Mouse (Mus musculus): ENCODE data around the gene Rap2a. TPM values are rescaled to one million over a fixed set of nuclear protein-coding genes. Genes with fewer than 3 reads are reported as not detected.
A peak's percentile ranks its signal among the peaks of the same experiment; 100 is the strongest.

The Rap2a gene
- total RNA-seq (2021): 10 to 100 TPM; 77.4 to 92.7 TPM
- long read RNA-seq, experiment 1, full-length matches to known transcripts: 156 of 189 reads
- long read RNA-seq, experiment 1, partial matches to known transcripts: 23 of 189 reads
- long read RNA-seq, experiment 1, other reads (novel, unspliced or antisense): 10 of 189 reads
- long read RNA-seq, experiment 2, full-length matches to known transcripts: 66 of 92 reads
- long read RNA-seq, experiment 2, partial matches to known transcripts: 19 of 92 reads
- long read RNA-seq, experiment 2, other reads (novel, unspliced or antisense): 7 of 92 reads

GRCm38 (mm10) chr14:120477982-120478568 lies at the start of gene Rap2a:
Rap2a (plus strand) TSS chr14:120478444.
- DNase-seq (ENCODE audit: low spot score in 2 of 2): peak; percentile 97 to 98

GRCm38 (mm10) chr14:120428497-120428896 lies 49.7 kb upstream of the Rap2a start:
- peak; percentile 55 to 67 for DNase-seq (ENCODE audit: low spot score in 2 of 2)

- no peak for DNase-seq (ENCODE audit: low spot score in 2 of 2)
Observed at GRCm38 (mm10) chr14:120432773-120433172, 45.5 kb upstream of the Rap2a start.

- peak in 1 of 2 experiments; percentile 20 for DNase-seq (ENCODE audit: low spot score in 2 of 2)
Observed at GRCm38 (mm10) chr14:120433931-120434398, 44.3 kb upstream of the Rap2a start.

- DNase-seq (ENCODE audit: low spot score in 2 of 2): no peak
Observed at GRCm38 (mm10) chr14:120434831-120435230, 43.4 kb upstream of the Rap2a start.

- no peak for DNase-seq (ENCODE audit: low spot score in 2 of 2)
Observed at GRCm38 (mm10) chr14:120440716-120441115, 37.5 kb upstream of the Rap2a start.

- DNase-seq (ENCODE audit: low spot score in 2 of 2): peak; percentile 21 to 30
Observed at GRCm38 (mm10) chr14:120441256-120441655, 37.0 kb upstream of the Rap2a start.

- DNase-seq (ENCODE audit: low spot score in 2 of 2): no peak
Observed at GRCm38 (mm10) chr14:120441836-120442235, 36.4 kb upstream of the Rap2a start.

- DNase-seq (ENCODE audit: low spot score in 2 of 2): no peak
Observed at GRCm38 (mm10) chr14:120454221-120454620, 24.0 kb upstream of the Rap2a start.

GRCm38 (mm10) chr14:120463938-120464727 lies 14.1 kb upstream of the Rap2a start:
- DNase-seq (ENCODE audit: low spot score in 2 of 2): no peak

- DNase-seq (ENCODE audit: low spot score in 2 of 2): no peak
Observed at GRCm38 (mm10) chr14:120466816-120467215, 11.4 kb upstream of the Rap2a start.

- DNase-seq (ENCODE audit: low spot score in 2 of 2): no peak
Observed at GRCm38 (mm10) chr14:120469126-120469790, 9.0 kb upstream of the Rap2a start.

GRCm38 (mm10) chr14:120476186-120476697 lies 2.0 kb upstream of the Rap2a start:
- DNase-seq (ENCODE audit: low spot score in 2 of 2): no peak

GRCm38 (mm10) chr14:120477288-120477981 lies 809 bp upstream of the Rap2a start:
- peak; percentile 98 to 99 for DNase-seq (ENCODE audit: low spot score in 2 of 2)

- no peak for DNase-seq (ENCODE audit: low spot score in 2 of 2)
Observed at GRCm38 (mm10) chr14:120478641-120479341, 547 bp downstream of the Rap2a start.

- no peak for DNase-seq (ENCODE audit: low spot score in 2 of 2)
Observed at GRCm38 (mm10) chr14:120480341-120480900, 2.2 kb downstream of the Rap2a start.

- DNase-seq (ENCODE audit: low spot score in 2 of 2): no peak
Observed at GRCm38 (mm10) chr14:120480927-120481326, 2.7 kb downstream of the Rap2a start.

GRCm38 (mm10) chr14:120484561-120484960 lies 6.3 kb downstream of the Rap2a start:
- DNase-seq (ENCODE audit: low spot score in 2 of 2): no peak

GRCm38 (mm10) chr14:120496284-120496683 lies 18.0 kb downstream of the Rap2a start:
- no peak for DNase-seq (ENCODE audit: low spot score in 2 of 2)

- no peak for DNase-seq (ENCODE audit: low spot score in 2 of 2)
Observed at GRCm38 (mm10) chr14:120496827-120497226, 18.6 kb downstream of the Rap2a start.
